Mouse (Mus musculus): ENCODE measurements at regions not wholly inside any gene's neighbourhood (a gene's known extent, or its start where the extent isn't known, plus 50 kb on each side); places are given as distances from the start of the nearest gene placed in this dataset.

DNA sequence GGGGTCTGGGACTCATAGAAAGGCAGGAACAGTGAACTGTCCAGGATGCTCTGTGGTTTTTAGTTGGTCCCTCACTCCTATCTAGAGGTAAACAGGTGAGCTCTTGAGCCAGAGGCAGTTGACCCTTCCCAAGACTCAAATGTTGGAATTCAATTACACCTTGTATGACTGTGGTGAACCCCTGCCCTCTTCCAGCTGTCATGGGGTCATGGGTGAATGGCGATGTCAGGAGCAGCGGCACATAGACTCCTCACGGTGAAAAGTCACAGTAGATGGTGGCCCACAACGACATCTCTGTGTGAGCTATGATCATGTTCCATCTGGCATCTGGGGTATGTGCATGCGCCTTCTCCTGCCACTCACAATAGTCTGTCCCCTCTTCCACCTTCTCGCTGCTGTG lies 56.9 kb upstream of the 1700024P04Rik start:
- in situ Hi-C loops (cut with MboI; ENCODE audit: low pct_ligation_motif_present, low pct_unique_long_range_greater_than_20kb, low sequenced_read_pairs): no loop called here
- H3K9ac ChIP-seq (ENCODE audit: insufficient read depth, low read depth): no peak overlapping the region
- H3K4me3 ChIP-seq (replicated peaks in 1 of 3; ENCODE audit: low read depth in 2 of 3, low read length in 2 of 3, poor library complexity in 1 of 3): no peak overlapping the region
- DNase-seq (ENCODE audit: extremely low read depth): no peak
- no peaks in the 10 kb centered on the region for H3K27me3 ChIP-seq (replicated peaks)
- no peaks in the 10 kb centered on the region for H3K36me3 ChIP-seq (replicated peaks in 1 of 2; ENCODE audit: control insufficient read depth in 1 of 2, insufficient read depth in 1 of 2, low read length in 1 of 2)
- TF ChIP-seq IRF4 (IDR thresholded peaks at IDR 0.05; ENCODE audit: low read depth, low read length) (no peak), ZNF384 (IDR thresholded peaks at IDR 0.05; ENCODE audit: low read depth, low read length) (no peak), GABPA (IDR thresholded peaks at IDR 0.05; ENCODE audit: insufficient replicate concordance, low read depth, low read length) (no peak), CHD1 (IDR thresholded peaks at IDR 0.05; ENCODE audit: low read depth, low read length) (no peak), ZKSCAN1 (IDR thresholded peaks at IDR 0.05; ENCODE audit: borderline replicate concordance, low read depth, low read length) (no peak), USF1 (IDR thresholded peaks at IDR 0.05; ENCODE audit: low read depth, low read length) (no peak), MAX (IDR thresholded peaks at IDR 0.05; ENCODE audit: low read length) (no peak), SIN3A (IDR thresholded peaks at IDR 0.05; ENCODE audit: low read length) (no peak), MAZ (IDR thresholded peaks at IDR 0.05; ENCODE audit: low read depth, low read length) (no peak), NRF1 (IDR thresholded peaks at IDR 0.05; ENCODE audit: low read depth, low read length) (no peak)
- no peak overlapping the region for H3K4me2 ChIP-seq (ENCODE audit: insufficient read depth, low read depth, poor library complexity, severe bottlenecking)
- H3K4me1 ChIP-seq (ENCODE audit: control insufficient read depth in 1 of 2, insufficient read depth in 2 of 2): no peaks in the 10 kb centered on the region
- no peaks in the 10 kb centered on the region for H3K79me2 ChIP-seq (replicated peaks; ENCODE audit: control insufficient read depth, extremely low read depth, insufficient read depth, poor library complexity, severe bottlenecking)
- dilution Hi-C loops (cut with MboI; ENCODE audit: extremely low pct_ligation_motif_present, extremely low pct_unique_long_range_greater_than_20kb, low sequenced_read_pairs): no loop called here
- peaks cover 3% of the 10 kb centered on the region for H3K9me3 ChIP-seq (replicated peaks; ENCODE audit: low read length)
- H3K27ac ChIP-seq (ENCODE audit: insufficient read depth, low read depth): no peak overlapping the region

- in situ Hi-C loops (cut with MboI; ENCODE audit: low pct_ligation_motif_present, low pct_unique_long_range_greater_than_20kb, low sequenced_read_pairs): no loop called here
These were observed 56.5 kb upstream of the 1700024P04Rik start for GRCm38 (mm10) chr13:99040846-99041245.

More at GRCm38 (mm10) chr13:99040846-99041245, 56.5 kb upstream of the 1700024P04Rik start:
- H3K4me2 ChIP-seq (ENCODE audit: insufficient read depth, low read depth, poor library complexity, severe bottlenecking): no peak overlapping the region
- no peaks in the 10 kb centered on the region for H3K36me3 ChIP-seq (replicated peaks in 1 of 2; ENCODE audit: control insufficient read depth in 1 of 2, insufficient read depth in 1 of 2, low read length in 1 of 2)
- dilution Hi-C loops (cut with MboI; ENCODE audit: extremely low pct_ligation_motif_present, extremely low pct_unique_long_range_greater_than_20kb, low sequenced_read_pairs): no loop called here
- DNase-seq (ENCODE audit: extremely low read depth): no peak
- no peaks in the 10 kb centered on the region for H3K79me2 ChIP-seq (replicated peaks; ENCODE audit: control insufficient read depth, extremely low read depth, insufficient read depth, poor library complexity, severe bottlenecking)
- TF ChIP-seq USF1 (IDR thresholded peaks at IDR 0.05; ENCODE audit: low read depth, low read length) (no peak), POLR2A (IDR thresholded peaks at IDR 0.05; ENCODE audit: low read depth, low read length) (no peak), NRF1 (IDR thresholded peaks at IDR 0.05; ENCODE audit: low read depth, low read length) (no peak), JUND (conservative IDR thresholded peaks at IDR 0.05; ENCODE audit: low read depth, low read length) (no peak), HCFC1 (IDR thresholded peaks at IDR 0.05; ENCODE audit: low read depth, low read length) (no peak), TBP (conservative IDR thresholded peaks at IDR 0.05; ENCODE audit: low read depth, low read length) (no peak), RCOR1 (conservative IDR thresholded peaks at IDR 0.05; ENCODE audit: low read depth, low read length) (no peak), ELF1 (IDR thresholded peaks at IDR 0.05; ENCODE audit: low read depth, low read length) (no peak), MEF2A (IDR thresholded peaks at IDR 0.05; ENCODE audit: borderline replicate concordance, low read depth, low read length) (no peak), RAD21 (IDR thresholded peaks at IDR 0.05; ENCODE audit: low read depth, low read length) (no peak), GABPA (IDR thresholded peaks at IDR 0.05; ENCODE audit: insufficient replicate concordance, low read depth, low read length) (no peak), MXI1 (IDR thresholded peaks at IDR 0.05; ENCODE audit: low read depth, low read length) (no peak), ZKSCAN1 (IDR thresholded peaks at IDR 0.05; ENCODE audit: borderline replicate concordance, low read depth, low read length) (no peak), ZMIZ1 (IDR thresholded peaks at IDR 0.05; ENCODE audit: low read depth, low read length) (no peak), KAT2A (IDR thresholded peaks at IDR 0.05; ENCODE audit: insufficient replicate concordance, low read length) (no peak)
- H3K27ac ChIP-seq (ENCODE audit: insufficient read depth, low read depth): no peak overlapping the region
- peaks cover 5% of the 10 kb centered on the region for H3K9me3 ChIP-seq (replicated peaks; ENCODE audit: low read length)
- H3K4me3 ChIP-seq (replicated peaks in 1 of 3; ENCODE audit: low read depth in 2 of 3, low read length in 2 of 3, poor library complexity in 1 of 3): no peak overlapping the region
- no peaks in the 10 kb centered on the region for H3K4me1 ChIP-seq (ENCODE audit: control insufficient read depth in 1 of 2, insufficient read depth in 2 of 2)
- no peaks in the 10 kb centered on the region for H3K27me3 ChIP-seq (replicated peaks)
- H3K9ac ChIP-seq (ENCODE audit: insufficient read depth, low read depth): no peak overlapping the region
